Mouse (Mus musculus): ENCODE data around the gene Olfr667.
"Not testable (repeated sequence)": the region's sequence is repeated elsewhere in the genome, so short reads cannot be mapped to it uniquely, and the experiment has no call there.

Gene Olfr667

DNA sequence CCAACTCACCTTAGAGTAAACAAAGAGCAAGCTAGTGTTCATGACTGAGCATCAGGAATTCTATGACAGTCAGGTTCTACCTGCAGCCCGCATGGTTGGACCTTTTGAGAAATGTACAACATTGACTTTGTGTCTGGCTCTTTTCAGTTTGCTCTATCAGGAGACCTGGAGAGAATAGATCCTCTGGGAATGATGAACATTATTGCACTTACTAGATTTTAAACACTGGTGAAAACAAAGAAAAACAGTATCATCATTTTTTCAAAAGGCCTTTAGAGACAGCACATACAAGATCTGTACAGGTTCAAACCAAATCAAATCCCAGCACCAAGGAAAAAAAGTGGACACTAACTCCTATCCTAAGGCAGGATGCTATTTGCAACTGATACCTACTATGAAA, at the start of gene Olfr667:
Olfr667 (minus strand) TSS at position 101 of the 400 bp plus-strand sequence.
- DNase-seq: no peak

DNA sequence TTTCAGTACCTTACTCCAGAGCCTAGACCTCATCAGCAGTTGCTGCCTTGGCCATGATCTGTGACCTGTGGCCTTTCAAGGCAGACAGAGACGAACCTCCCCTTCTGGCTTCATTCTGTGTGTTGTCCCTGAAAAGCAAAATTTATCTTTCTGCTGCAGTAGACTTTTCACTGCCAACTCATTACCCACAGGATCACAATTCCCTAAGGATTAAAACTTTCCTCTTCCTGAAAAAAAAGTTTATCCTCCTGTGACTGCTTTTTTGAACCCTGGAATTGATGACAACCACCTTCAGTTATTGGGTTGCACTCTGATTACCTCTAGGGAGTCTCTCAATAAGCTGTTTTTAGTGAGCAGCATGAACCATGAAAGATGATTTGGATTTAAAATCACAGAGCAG, 41.2 kb upstream of the Olfr667 start, which contains the start of gene Olfr670:
Olfr670 (minus strand) TSS at position 101 of the 400 bp plus-strand sequence.
- DNase-seq: no peak

DNA sequence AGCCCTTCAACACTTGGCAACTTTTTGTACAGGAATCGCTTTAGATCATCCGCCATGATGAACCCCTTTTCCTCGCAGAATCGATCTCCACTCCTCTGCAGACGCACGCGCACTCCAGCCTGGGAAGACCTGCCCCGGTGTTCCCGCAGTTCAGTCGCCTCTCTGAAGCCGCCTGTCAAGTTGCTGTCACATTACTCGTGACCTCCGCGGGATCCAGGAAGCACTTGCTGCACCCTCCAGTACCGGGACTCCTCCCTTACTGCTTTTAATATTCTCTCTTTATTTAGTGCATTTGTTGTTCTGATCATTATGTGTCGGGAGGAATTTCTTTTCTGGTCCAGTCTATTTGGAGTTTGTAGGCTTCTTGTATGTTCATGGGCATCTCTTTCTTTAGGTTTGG, 29.0 kb upstream of the Olfr667 start:
- not testable (repeated sequence) for DNase-seq

DNA sequence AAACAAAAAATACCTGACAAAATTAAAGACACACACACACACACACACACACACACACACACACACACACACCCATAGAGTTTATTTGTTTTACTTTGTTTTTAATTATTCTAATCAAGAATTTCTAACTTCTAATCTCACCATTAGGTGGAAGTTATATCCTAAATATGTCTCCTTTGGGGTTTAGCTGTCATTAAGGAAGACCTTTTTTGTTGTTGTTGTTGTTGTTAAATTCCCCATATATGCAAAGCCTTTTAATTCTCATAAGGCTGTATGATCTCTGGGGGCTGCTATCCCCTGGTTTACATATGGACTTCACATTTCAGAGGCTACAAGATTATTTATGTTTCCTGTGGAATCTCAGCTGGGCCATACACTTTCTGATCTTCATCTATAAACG, 12.7 kb upstream of the Olfr667 start, which contains the start of gene Olfr669:
Olfr669 (plus strand) TSS at position 301 of the 400 bp plus-strand sequence.
- no peak for DNase-seq

DNA sequence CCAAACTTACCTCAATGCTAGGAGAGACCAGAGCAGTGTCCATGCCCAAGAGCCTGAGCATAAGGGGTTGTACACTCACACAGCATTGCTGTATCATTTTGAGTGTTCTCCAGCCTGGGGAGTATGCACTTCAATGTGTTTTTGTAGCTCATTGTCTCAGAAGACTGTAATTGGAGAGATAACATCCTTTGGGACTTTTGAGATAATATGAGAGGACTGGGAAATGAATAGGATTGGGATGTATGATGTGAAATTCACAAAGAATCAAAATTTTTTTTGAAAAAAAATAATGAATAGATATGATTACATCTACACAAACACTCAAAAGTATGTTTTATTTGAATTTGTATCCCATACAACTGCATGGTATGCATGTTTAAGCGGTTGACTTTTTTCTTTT, 6.7 kb upstream of the Olfr667 start, which contains the start of gene Olfr668:
Olfr668 (minus strand) TSS at position 101 of the 400 bp plus-strand sequence.
- no peak for DNase-seq

DNA sequence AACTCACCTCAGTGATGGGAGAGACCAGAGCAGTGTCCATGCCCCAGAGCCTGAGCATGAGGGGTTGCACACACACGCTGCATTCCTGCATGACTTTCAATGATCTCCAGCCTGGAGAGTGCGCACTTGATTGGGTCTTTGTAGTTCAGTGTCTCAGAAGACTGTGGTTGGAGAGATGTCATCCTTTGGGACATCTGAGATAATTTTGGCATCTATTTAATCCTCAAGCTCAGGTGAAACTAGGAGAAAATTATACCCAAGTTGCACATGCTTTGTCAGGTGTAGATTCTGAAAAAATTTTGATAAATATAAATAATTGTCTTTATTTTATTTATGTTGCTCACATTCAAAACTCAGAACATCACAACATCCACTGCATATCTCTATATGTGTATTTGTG, 25.4 kb downstream of the Olfr667 start, which contains the start of gene Olfr666:
Olfr666 (minus strand) TSS at position 101 of the 400 bp plus-strand sequence.
- DNase-seq: no peak

DNA sequence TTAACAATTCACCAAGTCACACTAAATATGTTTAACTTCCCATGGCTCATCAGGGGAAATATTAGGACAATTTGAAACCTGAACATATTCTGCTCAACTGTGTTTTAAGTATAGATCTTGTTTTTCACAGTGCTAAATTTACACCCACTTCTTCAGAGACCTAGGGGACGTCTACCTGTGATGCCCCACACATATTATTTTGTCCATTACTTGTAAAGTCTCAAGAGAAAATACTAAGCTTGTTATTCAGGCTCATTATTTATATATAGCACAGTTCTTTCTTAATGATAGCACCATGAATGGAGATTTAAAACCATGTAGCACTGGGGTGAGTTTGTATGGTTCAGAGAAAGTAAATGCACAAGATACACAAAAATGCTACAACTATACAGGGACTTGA, 43.6 kb downstream of the Olfr667 start, which contains the start of gene Olfr665:
Olfr665 (plus strand) TSS at position 301 of the 400 bp plus-strand sequence.
- no peak for DNase-seq

All from kidney, adult 9 months (tissue).